Mouse (Mus musculus) layer of hippocampus, postnatal 36 days (tissue): ENCODE data around the gene Zcchc7. TPM values are rescaled to one million over a fixed set of nuclear protein-coding genes. Genes with fewer than 3 reads are reported as not detected.

Source experiments
- DNase-seq, 2 experiments: peaks; one replicate each; pipeline ENCODE4 v3.0.0; 2022
- total RNA-seq, 2 experiments: library from RNA; stranded (reverse); gene quantifications; 2 replicates each; pipeline ENCODE4 v1.2.3; 2021

Gene Zcchc7
- total RNA-seq, 2 experiments from 2014 or later: 69.7 to 92.0 TPM

DNA sequence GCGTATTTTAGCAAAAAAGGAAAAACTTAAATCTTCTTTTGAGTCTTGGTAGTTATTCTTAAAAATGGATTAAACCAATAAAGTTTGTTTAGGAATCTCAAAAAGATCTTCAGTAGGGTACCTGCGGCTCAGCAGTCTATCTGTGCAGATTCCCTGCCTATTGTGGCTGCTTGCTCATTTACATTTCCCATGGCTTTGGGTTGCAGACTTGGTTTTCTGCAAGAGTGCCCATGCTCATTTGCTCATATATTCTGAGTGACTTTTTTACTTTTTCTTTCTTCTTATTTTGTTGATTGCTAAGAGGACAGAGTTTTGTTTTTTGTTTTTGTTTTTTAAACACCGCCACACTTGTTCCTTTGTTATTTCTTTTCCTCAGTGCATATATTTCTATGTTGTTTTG lies 19.2 kb downstream of the Zcchc7 start:
- DNase-seq: no peak

DNA sequence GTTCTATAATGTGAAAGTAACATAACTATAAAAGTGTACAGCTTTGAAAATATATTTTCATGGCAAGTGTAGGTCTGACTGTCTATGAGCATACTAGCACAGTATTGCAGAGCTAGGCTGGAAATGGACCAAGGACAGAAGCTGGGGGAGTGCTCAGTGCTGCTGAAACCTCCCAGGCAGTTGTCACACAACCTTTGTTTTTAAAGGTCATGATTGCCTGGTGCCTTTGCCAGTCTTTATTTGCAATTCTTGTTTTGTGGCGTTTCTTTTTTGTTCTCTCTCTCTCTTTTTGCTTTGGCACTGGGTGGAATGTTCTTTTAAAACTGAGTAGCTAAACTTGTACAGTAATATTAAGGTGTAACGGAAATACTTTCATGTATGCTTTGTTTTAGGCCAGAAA lies 21.0 kb downstream of the Zcchc7 start:
- peak; percentile 13 to 15 for DNase-seq

DNA sequence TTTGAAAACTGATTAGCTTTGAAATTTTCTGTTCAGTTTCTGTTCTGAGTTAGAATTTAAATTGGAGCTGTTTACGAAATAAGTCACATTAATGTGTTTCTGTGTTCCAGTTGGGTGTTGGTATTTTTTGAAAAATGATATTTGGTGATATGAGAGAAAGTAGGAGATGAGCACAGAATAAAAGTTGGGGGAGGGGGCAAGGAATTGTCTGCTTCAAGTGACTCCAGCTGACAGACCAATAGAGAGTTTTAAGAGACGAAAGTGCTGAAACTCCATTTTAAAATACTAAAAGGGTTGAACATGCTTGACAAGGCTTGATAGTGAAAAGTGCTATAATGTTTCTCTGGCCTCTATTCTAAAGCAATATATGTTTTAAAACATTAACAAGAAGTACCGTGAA lies 21.4 kb downstream of the Zcchc7 start:
- no peak for DNase-seq

DNA sequence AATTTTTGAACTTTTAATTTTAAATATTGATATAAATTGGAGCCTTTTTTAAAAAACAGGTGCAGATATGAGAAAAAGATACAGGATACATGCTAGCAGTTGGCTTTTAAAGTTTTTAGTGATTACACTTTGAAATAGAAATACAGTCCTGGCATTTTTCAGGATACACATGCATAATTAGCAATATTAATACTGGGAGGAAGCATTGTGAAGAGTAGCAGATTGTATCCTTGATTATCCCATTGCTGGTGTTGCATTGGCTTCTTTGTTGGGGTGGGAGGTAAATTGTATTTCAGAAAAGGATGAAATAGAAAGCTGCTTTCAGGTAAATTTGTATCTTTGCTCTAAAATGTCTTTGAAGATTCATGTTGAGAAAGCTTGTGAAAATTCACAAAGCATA lies 22.0 kb downstream of the Zcchc7 start:
- no peak for DNase-seq

DNA sequence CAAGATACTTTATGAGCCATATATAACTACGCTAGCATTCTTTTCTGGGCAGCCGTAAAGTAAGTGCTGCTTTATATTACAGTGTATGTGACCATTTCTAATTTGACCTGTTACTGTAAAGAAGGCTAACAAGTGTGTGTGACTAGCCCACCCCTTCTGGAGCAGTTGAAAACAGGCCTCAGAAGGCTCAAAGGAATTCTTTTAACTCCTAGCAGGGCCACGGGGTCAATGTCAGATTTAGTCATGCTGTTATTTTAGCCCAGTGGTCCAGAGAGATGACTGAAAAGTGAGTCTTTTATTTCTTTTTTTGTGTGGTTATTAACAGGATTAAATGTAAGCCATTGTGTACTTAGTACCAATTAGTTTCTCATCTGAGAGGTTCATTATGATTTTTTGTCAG lies 22.6 kb downstream of the Zcchc7 start:
- DNase-seq: no peak

DNA sequence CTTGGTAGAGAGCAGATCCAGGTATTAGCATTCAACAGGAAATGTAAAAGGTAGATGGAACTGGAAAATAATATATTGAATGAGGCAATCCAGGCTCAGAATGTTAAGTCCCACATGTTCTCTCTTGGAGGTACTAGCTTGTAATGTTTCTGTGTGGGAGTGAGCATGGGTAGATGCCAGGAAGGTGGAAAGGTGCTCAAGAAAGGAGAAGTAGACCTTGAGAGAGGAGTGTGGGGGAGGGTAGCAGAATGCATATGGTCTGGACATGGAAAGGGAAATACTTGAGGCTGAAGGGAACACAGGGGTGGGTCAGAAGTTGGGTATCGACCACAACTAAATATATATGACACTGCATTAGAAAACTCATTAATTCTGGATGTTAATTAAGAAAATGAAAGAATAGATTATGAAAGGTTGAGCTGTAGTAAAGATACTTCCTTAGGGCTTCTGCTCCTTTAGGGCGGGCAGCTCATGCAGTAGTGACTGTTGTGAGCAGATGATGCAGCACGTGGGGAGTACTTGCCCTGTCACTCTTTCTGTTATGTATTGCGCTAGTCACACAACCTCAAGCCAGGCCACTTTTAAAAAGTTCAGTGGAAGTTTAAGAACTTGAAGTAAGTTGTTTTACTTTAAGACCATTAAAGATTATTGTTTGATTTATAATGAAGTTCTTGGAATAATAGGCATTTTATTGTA lies 24.9 kb downstream of the Zcchc7 start:
- no peak for DNase-seq

DNA sequence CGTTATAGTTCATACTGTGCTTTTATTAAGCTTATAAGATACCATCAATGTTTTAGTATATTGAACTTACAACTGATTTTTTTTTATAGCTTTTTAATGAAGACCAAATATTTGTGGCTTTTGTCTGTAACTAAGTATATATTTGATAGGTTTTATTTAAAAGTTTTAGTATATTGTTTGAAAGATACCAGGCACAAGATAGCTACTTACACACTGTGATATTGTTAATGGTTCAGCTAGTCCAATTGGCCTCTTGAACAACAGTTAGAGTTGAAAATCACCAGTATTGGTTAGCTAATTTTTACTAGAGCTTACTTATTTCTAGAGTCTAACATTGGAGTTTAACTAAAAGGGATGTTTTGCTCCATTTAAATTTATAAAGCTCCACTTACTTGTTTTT lies 25.8 kb downstream of the Zcchc7 start:
- no peak for DNase-seq

DNA sequence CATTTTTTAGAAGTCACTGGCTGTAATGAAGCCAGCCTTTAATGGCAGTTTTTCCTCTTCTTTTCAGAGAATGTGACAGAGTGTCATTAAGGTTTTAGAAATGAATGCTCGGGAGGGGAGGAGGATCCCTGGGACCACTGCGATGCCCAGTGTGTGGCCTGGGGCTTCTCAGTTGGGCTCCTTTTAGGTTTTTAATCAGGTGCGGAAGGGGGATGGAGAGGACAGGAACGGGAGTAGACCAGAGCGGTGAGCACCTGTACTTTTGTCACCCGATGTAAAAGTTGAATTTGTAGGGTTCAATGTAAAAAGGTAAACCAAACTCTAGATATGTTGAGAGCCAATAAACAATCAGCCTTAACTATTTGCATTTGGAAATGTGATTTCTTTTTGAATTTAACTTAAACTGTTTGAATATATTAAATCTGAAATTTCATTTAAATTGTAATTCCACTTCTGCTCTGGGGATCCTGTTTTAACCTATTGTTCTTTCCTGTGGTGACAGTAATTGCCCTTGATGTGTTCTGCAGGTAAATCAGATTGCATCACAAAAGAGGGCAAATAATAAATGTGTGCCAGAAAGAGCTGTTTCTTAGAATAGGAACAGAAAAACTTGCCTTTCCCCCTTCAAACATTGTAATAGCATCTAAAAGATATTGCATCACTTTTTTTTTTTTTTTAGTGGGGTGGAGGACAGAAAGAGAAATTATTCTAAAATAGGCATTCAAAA lies 28.1 kb downstream of the Zcchc7 start:
- DNase-seq: no peak

DNA sequence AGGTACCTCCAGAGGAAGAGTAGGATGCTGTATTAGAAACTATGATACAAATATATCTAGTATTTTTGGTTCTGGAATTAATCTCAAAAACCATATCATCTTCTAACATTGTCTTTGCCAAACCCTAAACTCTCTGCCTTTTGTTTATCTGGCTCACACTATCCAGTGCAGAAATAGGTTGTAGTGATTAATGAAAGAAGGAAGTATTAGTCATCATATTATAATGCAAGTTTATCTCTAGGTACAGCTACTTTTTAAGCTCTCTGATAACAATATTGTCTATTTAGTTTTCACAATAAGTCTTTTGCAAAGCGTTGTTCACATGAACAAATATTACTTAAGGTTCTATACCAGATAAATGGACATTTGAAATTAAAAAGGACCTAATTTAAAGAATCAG lies 57.2 kb downstream of the Zcchc7 start:
- no peak for DNase-seq

DNA sequence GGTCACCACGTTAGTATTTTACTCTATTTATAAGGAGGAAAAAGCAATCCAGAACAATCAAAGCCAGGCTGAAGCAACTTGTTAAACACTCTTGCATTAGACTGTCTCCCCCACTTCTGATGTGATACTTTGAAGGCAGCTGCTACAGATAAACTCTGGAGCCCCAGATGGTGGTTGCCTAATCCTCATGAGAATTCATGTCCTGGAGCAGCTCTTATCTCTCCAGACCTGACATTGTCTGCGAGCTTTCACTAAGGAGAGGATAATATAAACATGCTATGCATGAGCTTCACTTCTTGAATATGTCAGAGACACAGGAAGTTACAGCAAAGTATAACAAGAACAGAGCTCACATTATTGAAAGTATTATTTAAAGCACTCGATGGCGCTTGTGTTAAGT lies 58.1 kb downstream of the Zcchc7 start:
- DNase-seq: no peak

DNA sequence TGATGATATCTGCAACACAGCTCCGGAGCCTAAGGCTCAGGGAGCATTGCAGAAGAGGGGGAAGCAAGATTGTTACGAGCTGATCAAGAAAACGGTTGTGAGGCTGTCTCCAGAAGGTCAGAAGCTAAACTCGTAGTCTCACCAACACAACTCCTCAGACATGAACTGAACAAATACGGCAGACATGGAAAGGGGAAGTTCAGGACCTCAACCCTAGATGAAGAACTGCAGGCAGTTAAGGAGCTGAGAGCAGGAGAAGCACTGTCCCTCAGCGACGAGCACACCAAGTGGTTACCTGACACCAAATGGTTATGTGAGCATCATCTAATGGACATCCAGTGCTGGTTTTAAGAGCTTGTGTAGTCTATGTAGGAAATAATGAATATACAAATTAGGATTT lies 60.9 kb downstream of the Zcchc7 start:
- DNase-seq: no peak

DNA sequence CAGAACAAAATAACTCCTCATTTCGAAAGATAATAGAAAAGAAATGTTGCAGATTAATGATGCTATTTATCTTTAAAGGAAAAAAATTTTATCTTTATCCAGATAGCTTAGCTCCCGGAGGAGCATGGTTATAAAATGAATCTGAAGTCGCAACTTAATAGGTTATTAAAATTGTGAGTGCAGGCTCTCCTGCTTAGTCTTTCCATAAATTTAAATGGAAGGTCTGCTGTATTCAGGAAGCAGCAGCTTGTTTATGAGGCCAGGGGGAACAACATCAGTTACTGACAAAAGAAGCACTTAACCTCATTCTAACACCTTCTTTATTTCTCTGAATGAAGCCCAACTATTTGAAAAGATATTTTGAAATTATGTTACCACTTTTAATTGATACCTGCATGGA lies 74.9 kb downstream of the Zcchc7 start:
- no peak for DNase-seq

DNA sequence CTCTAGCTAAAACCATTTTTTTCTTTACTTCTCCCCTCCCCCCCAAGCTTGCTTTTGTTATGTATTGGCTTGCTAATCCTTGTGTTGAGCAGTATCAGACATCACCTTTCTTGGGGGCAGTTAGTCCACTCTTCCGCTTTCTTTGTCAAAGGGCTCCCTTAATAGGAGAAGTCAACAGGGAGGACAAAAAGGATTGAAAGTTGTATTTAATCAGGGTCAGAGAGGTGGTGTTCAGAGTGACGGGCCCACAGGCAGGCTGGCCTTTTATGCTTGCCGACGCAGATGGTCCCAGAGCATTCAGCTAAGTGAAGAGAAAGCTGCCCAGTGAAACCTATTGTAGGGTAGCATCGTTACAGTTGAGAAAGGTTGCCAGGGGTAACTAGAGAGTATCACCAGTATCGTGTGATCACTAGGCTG lies 96.2 kb downstream of the Zcchc7 start:
- DNase-seq: no peak

DNA sequence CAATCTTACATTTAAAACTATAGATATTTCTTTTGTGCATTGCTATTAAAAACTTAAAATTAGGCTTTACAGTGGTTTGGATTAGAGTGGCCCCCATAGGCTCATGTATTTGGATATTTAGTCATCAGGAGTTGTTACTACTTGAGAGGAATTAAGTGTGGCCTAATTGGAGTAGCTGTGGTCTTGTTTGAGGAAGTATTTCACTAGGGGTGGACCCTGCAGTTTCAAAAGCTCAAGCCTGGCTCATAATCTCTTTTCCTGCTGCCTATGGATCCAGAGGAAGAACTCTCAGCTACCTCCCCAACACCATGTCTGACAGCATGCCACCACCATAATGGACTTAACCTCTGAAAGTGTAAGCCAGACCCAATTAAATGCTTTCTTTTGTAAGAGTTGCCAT lies 115.9 kb downstream of the Zcchc7 start:
- no peak for DNase-seq

DNA sequence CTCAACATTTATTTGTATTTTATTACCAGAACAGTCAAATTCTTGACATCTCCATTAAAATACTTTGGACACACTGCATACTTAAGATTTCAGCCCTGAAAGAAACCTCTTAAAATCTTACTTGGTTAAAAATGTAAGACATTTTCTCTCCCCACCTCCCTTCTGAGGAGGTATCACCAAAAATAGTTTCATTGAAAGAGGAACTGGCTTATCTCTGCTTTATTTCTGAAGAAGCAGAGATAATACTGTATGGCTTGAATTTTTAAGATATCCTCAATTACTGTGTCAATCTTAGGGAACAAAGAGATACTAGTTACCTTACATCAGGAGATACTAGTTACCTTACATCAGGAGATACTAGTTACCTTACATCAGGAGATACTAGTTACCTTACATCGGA lies 116.4 kb downstream of the Zcchc7 start:
- no peak for DNase-seq

DNA sequence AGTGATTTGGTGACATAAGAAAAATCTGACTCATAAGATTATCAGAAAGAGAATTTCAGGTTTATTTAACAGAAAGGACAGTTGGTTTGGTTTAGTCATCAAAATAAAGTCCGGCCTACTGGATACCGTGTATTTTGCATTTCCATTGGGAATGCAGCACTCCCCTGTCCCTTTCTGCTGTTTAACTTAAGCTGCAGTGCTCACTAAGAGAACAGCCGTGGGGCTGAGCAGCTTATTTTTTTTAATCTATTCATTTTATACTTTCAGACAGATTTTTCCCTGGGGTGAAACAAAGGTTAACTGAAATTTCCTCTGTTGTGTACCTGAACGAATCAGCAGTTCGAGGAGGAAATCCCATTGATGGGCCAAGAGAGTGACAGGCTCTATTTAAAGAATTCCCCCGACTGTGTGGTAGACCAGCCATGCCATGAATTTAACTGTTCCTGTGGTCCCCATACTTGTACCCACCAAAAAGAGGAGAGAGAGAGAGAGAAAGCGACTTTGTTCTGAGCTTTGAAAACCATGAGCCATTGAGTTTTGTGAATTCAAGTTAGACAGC lies 124.5 kb downstream of the Zcchc7 start:
- DNase-seq: no peak

DNA sequence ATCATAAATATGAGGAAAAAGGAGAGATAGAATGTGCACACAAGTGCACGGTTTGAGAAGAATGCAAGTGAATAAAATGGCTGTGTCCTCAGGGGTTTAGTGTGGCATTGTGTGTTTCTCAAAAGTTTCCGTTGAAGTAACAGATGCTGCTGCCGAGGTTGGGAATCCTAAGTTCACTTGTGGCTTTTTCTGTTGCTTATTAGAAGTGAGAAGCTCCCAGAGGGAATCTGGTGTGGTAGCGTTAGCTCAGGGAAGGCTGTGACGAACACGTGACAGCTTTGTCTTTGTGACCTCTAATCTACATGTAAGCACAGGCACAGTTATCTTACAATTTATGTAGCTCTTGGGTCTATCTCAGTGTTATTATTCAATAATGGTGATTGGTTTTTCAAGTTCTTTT lies 130.5 kb downstream of the Zcchc7 start:
- no peak for DNase-seq

DNA sequence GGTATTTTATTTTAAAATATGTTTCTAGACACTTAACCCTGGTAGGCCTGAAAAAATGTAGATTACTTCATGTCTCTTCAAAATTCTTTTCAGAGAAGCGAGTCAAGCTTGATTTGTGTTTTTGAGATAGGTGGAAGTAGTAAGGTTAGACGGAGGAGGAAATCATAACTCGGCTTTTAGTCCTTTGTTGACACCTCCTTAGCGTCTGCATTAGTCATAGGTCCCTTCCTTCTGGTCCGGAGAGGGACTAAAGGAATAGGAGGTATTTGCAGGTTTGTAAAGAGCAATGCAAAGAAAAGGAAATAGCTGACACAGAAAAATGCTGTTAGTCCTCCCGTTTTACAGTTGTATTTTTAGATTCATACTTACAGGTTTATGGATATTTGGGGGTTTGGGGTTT lies 135.7 kb downstream of the Zcchc7 start:
- no peak for DNase-seq

DNA sequence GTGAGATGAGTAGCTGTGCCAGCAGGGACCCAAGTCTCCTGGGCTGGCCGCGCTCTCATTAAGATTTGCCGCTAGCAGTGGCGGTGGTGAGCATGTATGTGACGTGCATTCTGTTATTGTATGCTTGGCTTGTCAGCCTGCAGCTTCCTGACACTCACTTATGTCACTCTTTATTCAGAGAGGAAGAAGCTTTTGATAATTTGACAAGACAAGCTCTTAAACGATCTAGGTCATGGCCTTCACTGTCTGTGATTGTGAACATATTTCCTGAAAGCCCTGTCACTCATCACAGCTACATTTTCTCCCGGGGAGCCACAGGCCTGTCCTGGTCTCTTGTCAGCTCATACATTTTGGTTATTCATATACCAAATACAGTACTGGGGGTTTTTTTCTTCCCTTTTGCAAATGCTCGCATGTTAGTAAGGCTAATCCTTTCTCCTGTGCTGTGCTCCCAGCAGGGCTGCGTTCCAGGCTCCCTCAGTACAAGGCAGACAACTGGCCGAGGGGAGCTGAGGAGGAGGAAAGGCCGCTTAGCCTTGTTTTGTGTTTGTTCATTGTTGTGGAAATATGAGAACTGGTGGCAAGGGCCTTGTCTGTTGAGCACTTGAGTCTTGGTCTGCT lies 150.1 kb downstream of the Zcchc7 start:
- peak; percentile 10 to 15 for DNase-seq

DNA sequence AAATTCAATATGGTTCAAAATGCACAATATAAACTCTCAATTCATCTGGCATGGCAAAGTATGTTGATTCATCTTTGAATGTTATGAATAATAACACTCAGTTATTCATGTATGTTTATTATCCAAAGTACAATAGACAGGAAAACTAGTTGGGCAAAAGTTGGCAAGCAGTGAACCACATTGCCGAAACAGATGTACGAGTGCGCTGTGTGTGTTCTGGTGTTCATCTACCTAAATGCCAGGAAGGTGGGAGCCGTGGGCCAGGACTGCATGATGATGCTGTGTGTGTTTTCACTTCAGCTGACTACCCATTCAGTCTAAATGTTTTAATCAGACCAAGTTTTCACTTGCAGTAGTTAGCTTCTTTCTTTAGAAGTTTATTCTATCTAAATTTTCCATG lies 150.7 kb downstream of the Zcchc7 start:
- no peak for DNase-seq

DNA sequence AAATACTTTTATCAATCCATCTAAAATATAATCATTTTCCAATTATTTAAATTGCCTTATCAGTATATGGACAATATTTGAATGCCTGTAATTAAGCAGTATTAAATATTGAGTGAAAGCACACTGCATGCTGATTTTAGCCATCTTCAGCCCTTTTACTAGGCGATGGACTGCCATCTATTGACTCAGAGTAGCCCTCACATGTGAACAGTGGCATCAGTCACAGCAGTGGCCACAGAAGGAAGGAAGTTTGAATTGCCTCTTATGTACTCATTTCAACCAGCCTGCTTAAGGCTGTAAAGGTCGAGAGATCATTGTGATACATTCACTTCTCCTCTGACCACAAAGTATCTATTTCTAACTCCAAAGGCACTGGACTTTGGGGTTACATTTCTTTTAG lies 154.4 kb downstream of the Zcchc7 start:
- DNase-seq: no peak

DNA sequence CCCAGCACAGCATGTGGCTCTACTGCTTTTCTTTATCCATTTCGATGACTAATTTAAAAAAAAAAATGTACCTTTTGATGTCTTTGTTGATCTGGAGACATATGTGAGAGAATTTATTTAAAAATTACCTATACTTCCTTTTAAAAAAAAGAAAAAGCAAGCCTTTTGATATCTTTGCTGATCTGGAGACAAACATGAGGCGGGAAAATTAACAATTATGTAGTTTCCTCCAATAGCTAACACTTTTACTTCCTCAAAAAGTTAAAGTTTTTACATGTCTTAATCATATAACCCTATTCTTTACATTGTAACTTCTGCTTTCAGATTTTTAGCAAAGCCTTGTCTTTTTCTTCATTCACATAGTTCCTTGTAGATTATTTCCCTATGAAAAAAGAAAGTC lies 155.2 kb downstream of the Zcchc7 start:
- DNase-seq: no peak

DNA sequence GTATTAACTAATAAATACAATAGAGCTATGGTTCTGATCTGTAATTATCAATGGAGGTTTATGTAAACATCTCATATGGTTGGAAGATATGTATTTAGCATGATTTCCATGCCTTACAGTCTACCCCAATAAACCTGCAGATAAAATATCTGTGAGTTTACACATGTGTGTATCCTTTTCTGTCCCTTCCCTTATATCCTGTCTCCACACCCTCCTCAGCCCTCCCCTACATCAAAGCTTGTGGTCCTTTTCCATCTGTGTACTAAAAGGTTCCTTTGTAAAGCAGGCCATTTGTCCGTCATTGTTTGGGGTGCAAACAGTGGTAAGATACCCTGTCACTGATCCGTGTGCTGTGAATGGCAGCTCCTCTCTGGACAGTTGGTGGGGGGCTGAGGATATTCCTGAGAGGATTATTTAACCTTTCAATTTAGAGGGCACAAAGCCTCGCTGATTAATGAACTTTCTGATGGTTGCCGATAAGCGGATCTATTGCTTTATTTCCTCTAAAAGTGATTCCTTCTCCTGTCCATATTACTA lies 161.7 kb downstream of the Zcchc7 start:
- no peak for DNase-seq
